Mouse (Mus musculus) liver, postnatal 0 days (tissue): ENCODE results near the gene Utrn. TPM values are rescaled to one million over a fixed set of nuclear protein-coding genes. Genes with fewer than 3 reads are reported as not detected.

Experiments used
- ATAC-seq: fragments of 200-750 bp; cut with Nextera tagmentation; 2 replicates; pipeline ENCODE4 v1.8.0; 2017; ENCODE audit warnings: mild to moderate bottlenecking, moderate library complexity
- DNase-seq: peaks from one replicate; pipeline ENCODE4 v3.0.0-alpha.2; 2016
- H3K27ac ChIP-seq: fragments of 300-500 bp; sonication (generic); 2 replicates; pipeline ENCODE4 v1.5.1; 2014; ENCODE audit warnings: antibody characterized with exemption, moderate library complexity, mild to moderate bottlenecking, low read depth
- H3K27me3 ChIP-seq: fragments of 300-500 bp; sonication (generic); 2 replicates; pipeline ENCODE4 v1.6.1; 2014; ENCODE audit warnings: low read length, control low read depth, mixed read lengths; ENCODE audit not compliant: insufficient read depth
- H3K36me3 ChIP-seq: fragments of 300-500 bp; sonication (generic); replicated peaks from 2 replicates; pipeline ENCODE4 v1.6.1; 2014; ENCODE audit warnings: mild to moderate bottlenecking, control low read depth, low read length, moderate library complexity, mixed read lengths; ENCODE audit not compliant: insufficient read depth
- H3K4me1 ChIP-seq: fragments of 300-500 bp; sonication (generic); 2 replicates; pipeline ENCODE4 v1.6.1; 2014; ENCODE audit warnings: antibody characterized with exemption, mild to moderate bottlenecking, control low read depth; ENCODE audit not compliant: insufficient read depth
- H3K4me2 ChIP-seq: fragments of 300-500 bp; sonication (generic); 2 replicates; pipeline ENCODE4 v1.6.1; 2014; ENCODE audit warnings: low read depth, mild to moderate bottlenecking, low read length, moderate library complexity, mixed read lengths
- H3K4me3 ChIP-seq: fragments of 300-500 bp; sonication (generic); 2 replicates; pipeline ENCODE4 v1.5.1; 2014; ENCODE audit warnings: low read depth, low read length
- H3K9ac ChIP-seq: fragments of 300-500 bp; sonication (generic); replicated peaks from 2 replicates; pipeline ENCODE4 v1.6.1; 2014; ENCODE audit warnings: mild to moderate bottlenecking, moderate library complexity
- H3K9me3 ChIP-seq: fragments of 300-500 bp; sonication (generic); 2 replicates; pipeline ENCODE4 v1.6.1; 2016; ENCODE audit warnings: mild to moderate bottlenecking, control low read depth, low read length, mixed read lengths
- CTCF ChIP-seq: sonication (generic); IDR thresholded peaks from 2 replicates; pipeline ENCODE4 v1.5.1; 2016; ENCODE audit warnings: antibody characterized with exemption, low read depth
- EP300 ChIP-seq: IDR thresholded peaks from 2 replicates; pipeline ENCODE4 v1.6.1; 2016; ENCODE audit warnings: antibody characterized with exemption, low read depth, mild to moderate bottlenecking
- WGBS: fragments of 180-500 bp; shearing (Covaris S2); extraction: QIAGEN DNeasy Blood & Tissue Kit; methylation state at CpG from one replicate; pipeline ENCODE4 v1.1.7; 2014; ENCODE audit not compliant: insufficient replicate concordance; 5-methylcytosine and 5-hydroxymethylcytosine counted together
- polyA plus RNA-seq: library from polyadenylated mRNA; unstranded; fragments of >200 nt; fragmentation: Nextera tagmentation; extraction: Ambion mirVana; gene quantifications from 2 replicates; pipeline ENCODE4 v1.2.1, GENCODE M21; 2015

The Utrn gene
- polyA plus RNA-seq, 1 experiment from 2014 or later = 9.7 TPM

DNA sequence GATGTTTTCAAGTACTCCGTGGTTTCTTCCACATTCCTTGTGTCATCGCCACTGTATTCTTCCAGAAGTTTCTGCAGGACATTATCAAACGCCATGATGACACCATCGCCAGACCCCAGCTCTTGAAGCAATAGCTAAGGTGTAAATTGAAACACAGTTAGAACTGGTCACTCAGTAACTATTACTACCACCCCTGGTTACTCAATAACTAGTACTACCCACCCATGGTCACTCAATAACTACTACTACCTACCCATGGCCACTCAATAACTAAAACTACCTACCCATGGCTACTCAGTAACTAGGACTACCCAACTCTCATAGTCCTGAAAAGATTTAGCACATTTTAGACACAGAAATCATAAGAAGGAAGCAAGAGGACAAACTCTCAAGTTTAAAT, 235.2 kb downstream of the Utrn start:
- H3K9me3 ChIP-seq = no peaks in the 10 kb centered on the region
- 80% methylated on average over 4 of the region's 4 CpGs for WGBS
- H3K4me1 ChIP-seq = no peaks in the 10 kb centered on the region
- H3K27ac ChIP-seq = no peak overlapping the region
- DNase-seq = no peak
- no peak overlapping the region for H3K4me2 ChIP-seq
- no peak overlapping the region for H3K4me3 ChIP-seq
- H3K9ac ChIP-seq = no peak overlapping the region
- ATAC-seq = no peak
- TF ChIP-seq CTCF = no peak
- H3K36me3 ChIP-seq = no peaks in the 10 kb centered on the region; the same call in 1 of the 2 replicates
- no peaks in the 10 kb centered on the region for H3K27me3 ChIP-seq

GRCm38 (mm10) chr10:12630933-12631332, 238.2 kb downstream of the Utrn start:
- TF ChIP-seq CTCF (no peak), EP300 (no peak)
- no peak overlapping the region for H3K4me3 ChIP-seq
- H3K27me3 ChIP-seq = no peaks in the 10 kb centered on the region
- no peaks in the 10 kb centered on the region for H3K9me3 ChIP-seq
- H3K36me3 ChIP-seq = no peaks in the 10 kb centered on the region; the same call in 1 of the 2 replicates
- 62% methylated on average over 5 of the region's 5 CpGs for WGBS
- H3K4me1 ChIP-seq = no peaks in the 10 kb centered on the region
- no peak overlapping the region for H3K9ac ChIP-seq
- ATAC-seq (no peak), DNase-seq (no peak)
- no peak overlapping the region for H3K4me2 ChIP-seq
- H3K27ac ChIP-seq = no peak overlapping the region

- DNase-seq = no peak
- Histone ChIP-seq H3K27me3 (no peaks in the 10 kb centered on the region), H3K4me1 (no peaks in the 10 kb centered on the region), H3K4me2 (no peak overlapping the region), H3K9ac (no peak overlapping the region), H3K36me3 (no peaks in the 10 kb centered on the region; the same call in 1 of the 2 replicates), H3K4me3 (no peak overlapping the region), H3K27ac (no peak overlapping the region), H3K9me3 (no peaks in the 10 kb centered on the region)
- no peak for ATAC-seq
- TF ChIP-seq CTCF = no peak
- 57% methylated on average over 3 of the region's 3 CpGs for WGBS
Observed at GRCm38 (mm10) chr10:12618397-12618796, 250.8 kb downstream of the Utrn start.

DNA sequence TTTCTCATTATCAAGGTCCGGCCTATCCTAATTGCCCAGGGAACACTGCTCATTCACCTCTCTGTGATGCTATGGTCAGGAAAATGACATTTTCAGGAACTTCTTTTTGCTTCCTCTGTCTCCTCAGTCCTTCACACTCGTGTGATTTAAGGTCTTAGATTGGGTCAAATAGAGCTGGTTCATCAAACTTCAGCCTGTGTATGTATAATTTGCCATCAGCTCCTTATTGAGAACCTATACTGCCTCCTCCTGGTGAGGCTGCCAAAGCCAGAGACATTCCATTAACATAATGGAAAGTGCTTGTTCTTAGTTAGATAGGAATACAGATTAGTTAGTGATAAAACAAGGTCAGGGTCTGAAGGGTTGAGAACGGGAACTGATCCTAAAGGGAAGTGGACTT, 253.4 kb downstream of the Utrn start:
- H3K4me1 ChIP-seq = no peaks in the 10 kb centered on the region
- no peak for ATAC-seq
- H3K4me3 ChIP-seq = no peak overlapping the region
- H3K9me3 ChIP-seq = no peaks in the 10 kb centered on the region
- no peaks in the 10 kb centered on the region for H3K27me3 ChIP-seq
- 59% methylated on average over 3 of the region's 3 CpGs for WGBS
- H3K9ac ChIP-seq = no peak overlapping the region
- H3K36me3 ChIP-seq = no peaks in the 10 kb centered on the region; the same call in 1 of the 2 replicates
- no peak overlapping the region for H3K27ac ChIP-seq
- DNase-seq = no peak
- TF ChIP-seq EP300 (no peak), CTCF (peak; percentile 36; the same call in 1 of the 2 replicates)
- no peak overlapping the region for H3K4me2 ChIP-seq

GRCm38 (mm10) chr10:12614465-12615199, 254.5 kb downstream of the Utrn start:
- Histone ChIP-seq H3K4me1 (no peaks in the 10 kb centered on the region), H3K4me2 (0 out of 2 replicates have a peak overlapping the region, but pooled peaks have one; percentile 32), H3K27ac (no peak overlapping the region), H3K4me3 (no peak overlapping the region), H3K27me3 (no peaks in the 10 kb centered on the region), H3K9me3 (no peaks in the 10 kb centered on the region), H3K9ac (no peak overlapping the region), H3K36me3 (no peaks in the 10 kb centered on the region)
- DNase-seq (no peak), ATAC-seq (no peak)
- 30% methylated on average over 22 of the region's 22 CpGs for WGBS
- TF ChIP-seq EP300 (no peak), CTCF (no peak)

DNA sequence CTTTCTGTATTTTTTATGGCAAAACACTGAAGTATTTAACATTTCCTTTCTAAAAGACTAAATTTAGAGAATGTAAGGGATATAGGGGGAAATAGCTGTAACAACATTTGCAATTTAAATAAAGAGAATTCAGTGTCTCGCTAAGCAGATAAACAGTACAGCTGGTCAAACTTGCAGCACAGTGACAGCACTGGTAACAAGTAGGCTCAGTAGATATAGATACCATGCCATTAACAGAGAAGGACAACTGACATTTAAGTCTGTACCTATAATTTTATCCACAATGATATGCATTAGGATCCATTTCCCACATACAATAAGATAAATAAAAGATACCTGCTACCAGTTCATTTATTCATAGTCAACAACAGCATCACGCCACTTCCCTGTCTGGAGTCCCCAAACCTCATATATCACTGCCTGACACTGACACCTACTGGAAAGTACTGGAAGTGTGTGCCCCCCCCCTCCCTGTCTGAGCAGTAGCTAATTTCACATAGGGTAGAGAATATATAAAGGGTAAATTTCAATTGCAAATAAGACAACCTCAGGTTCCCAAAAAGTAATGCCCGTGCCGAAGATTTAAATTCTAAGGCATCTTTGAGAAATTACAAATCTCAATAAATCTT, 256.8 kb downstream of the Utrn start:
- H3K4me3 ChIP-seq = no peak overlapping the region
- H3K27ac ChIP-seq = no peak overlapping the region
- H3K4me1 ChIP-seq = no peaks in the 10 kb centered on the region
- H3K9ac ChIP-seq = no peak overlapping the region
- no peak; the same call in 1 of the 2 replicates for ATAC-seq
- peak; percentile 70 for DNase-seq
- TF ChIP-seq CTCF (peak; percentile 84), EP300 (no peak)
- no peaks in the 10 kb centered on the region for H3K27me3 ChIP-seq
- no peaks in the 10 kb centered on the region for H3K9me3 ChIP-seq
- H3K4me2 ChIP-seq = no peak overlapping the region
- 38% methylated on average over 4 of the region's 4 CpGs for WGBS
- no peaks in the 10 kb centered on the region for H3K36me3 ChIP-seq
